Mouse (Mus musculus) intestine, postnatal 0 days (tissue): Measurements from ENCODE around the gene Ncs1. TPM values are rescaled to one million over a fixed set of nuclear protein-coding genes. Genes with fewer than 3 reads are reported as not detected.

ENCODE experiments used
- ATAC-seq: fragments of 200-750 bp; cut with Nextera tagmentation; 2 replicates; pipeline ENCODE4 v1.8.0; 2017; ENCODE audit warnings: mild to moderate bottlenecking, moderate TSS enrichment, moderate library complexity
- H3K27ac ChIP-seq: fragments of 300-500 bp; sonication (generic); 2 replicates; pipeline ENCODE4 v1.5.1; 2014; ENCODE audit warnings: mild to moderate bottlenecking, low read depth, low read length, moderate library complexity
- H3K27me3 ChIP-seq: fragments of 300-500 bp; sonication (generic); replicated peaks from 2 replicates; pipeline ENCODE4 v1.6.1; 2014; ENCODE audit warnings: low read length, mixed read lengths; ENCODE audit not compliant: control insufficient read depth, insufficient read depth
- H3K36me3 ChIP-seq: fragments of 300-500 bp; sonication (generic); 2 replicates; pipeline ENCODE4 v1.6.1; 2014; ENCODE audit warnings: mild to moderate bottlenecking, moderate library complexity; ENCODE audit not compliant: control insufficient read depth, insufficient read depth
- H3K4me1 ChIP-seq: fragments of 300-500 bp; sonication (generic); replicated peaks from 2 replicates; pipeline ENCODE4 v1.6.1; 2014; ENCODE audit warnings: antibody characterized with exemption, low read length, mixed read lengths; ENCODE audit not compliant: control insufficient read depth, insufficient read depth
- H3K4me2 ChIP-seq: fragments of 300-500 bp; sonication (generic); replicated peaks from 2 replicates; pipeline ENCODE4 v1.6.1; 2014; ENCODE audit warnings: low read depth, mild to moderate bottlenecking, moderate library complexity
- H3K4me3 ChIP-seq: fragments of 300-500 bp; sonication (generic); 2 replicates; pipeline ENCODE4 v1.5.1; 2014; ENCODE audit warnings: low read depth, low read length
- H3K9ac ChIP-seq: fragments of 300-500 bp; sonication (generic); 2 replicates; pipeline ENCODE4 v1.6.1; 2014; ENCODE audit warnings: mild to moderate bottlenecking, low read depth, low read length
- H3K9me3 ChIP-seq: fragments of 300-500 bp; sonication (generic); 2 replicates; pipeline ENCODE4 v1.6.1; 2016; ENCODE audit warnings: mixed run types; ENCODE audit not compliant: control insufficient read depth
- CTCF ChIP-seq: sonication (generic); IDR thresholded peaks from 2 replicates; pipeline ENCODE4 v1.5.1; 2016; ENCODE audit warnings: low read depth, mild to moderate bottlenecking, control low read depth, antibody characterized with exemption, moderate library complexity
- WGBS: fragments of 180-500 bp; shearing (Covaris S2); extraction: QIAGEN DNeasy Blood & Tissue Kit; methylation state at CpG from one replicate; pipeline ENCODE4 v1.1.7; 2014; 5-methylcytosine and 5-hydroxymethylcytosine counted together
- polyA plus RNA-seq: library from polyadenylated mRNA; unstranded; fragments of >200 nt; fragmentation: Nextera tagmentation; extraction: Ambion mirVana; gene quantifications from 2 replicates; pipeline ENCODE4 v1.2.1, GENCODE M21; 2015

Ncs1 gene
- polyA plus RNA-seq, 1 experiment from 2014 or later = 8.4 TPM

- H3K9me3 ChIP-seq = no peaks in the 10 kb centered on the region
- H3K36me3 ChIP-seq = no peaks in the 10 kb centered on the region
- H3K27me3 ChIP-seq = no peaks in the 10 kb centered on the region
- no peak for ATAC-seq
- H3K9ac ChIP-seq = no peak overlapping the region
- H3K4me1 ChIP-seq = 0 out of 2 replicates have a peak, but pooled peaks cover 5% of the 10 kb centered on the region
- no peak for TF ChIP-seq CTCF
- 58% methylated on average over 6 of the region's 6 CpGs for WGBS
- H3K4me3 ChIP-seq = no peak overlapping the region
- no peak overlapping the region for H3K4me2 ChIP-seq
- H3K27ac ChIP-seq = no peak overlapping the region
Observed at GRCm38 (mm10) chr2:31267447-31267846, 21.8 kb downstream of the Ncs1 start.

GRCm38 (mm10) chr2:31268631-31269030, 23.0 kb downstream of the Ncs1 start:
- no peak for ATAC-seq
- no peaks in the 10 kb centered on the region for H3K27me3 ChIP-seq
- H3K9me3 ChIP-seq = no peaks in the 10 kb centered on the region
- no peaks in the 10 kb centered on the region for H3K36me3 ChIP-seq
- WGBS = 51% methylated on average over 5 of the region's 5 CpGs
- no peak overlapping the region for H3K4me2 ChIP-seq
- no peak overlapping the region for H3K27ac ChIP-seq
- no peak overlapping the region for H3K4me3 ChIP-seq
- TF ChIP-seq CTCF = no peak
- 0 out of 2 replicates have a peak, but pooled peaks cover 5% of the 10 kb centered on the region for H3K4me1 ChIP-seq
- no peak overlapping the region for H3K9ac ChIP-seq

GRCm38 (mm10) chr2:31269188-31269587, 23.6 kb downstream of the Ncs1 start:
- no peak for TF ChIP-seq CTCF
- WGBS = 96% methylated on average over 6 of the region's 6 CpGs
- H3K4me2 ChIP-seq = no peak overlapping the region

GRCm38 (mm10) chr2:31269847-31270246, 24.2 kb downstream of the Ncs1 start:
- ATAC-seq = no peak
- H3K9ac ChIP-seq = no peak overlapping the region
- no peak overlapping the region for H3K4me3 ChIP-seq
- no peaks in the 10 kb centered on the region for H3K27me3 ChIP-seq
- no peaks in the 10 kb centered on the region for H3K9me3 ChIP-seq
- TF ChIP-seq CTCF = no peak
- H3K36me3 ChIP-seq = no peaks in the 10 kb centered on the region
- 94% methylated on average over 10 of the region's 10 CpGs for WGBS
- no peak overlapping the region for H3K4me2 ChIP-seq
- H3K4me1 ChIP-seq = no peaks in the 10 kb centered on the region
- H3K27ac ChIP-seq = no peak overlapping the region

More at GRCm38 (mm10) chr2:31269188-31269587, 23.6 kb downstream of the Ncs1 start:
- no peak for ATAC-seq
- Histone ChIP-seq H3K9me3 (no peaks in the 10 kb centered on the region), H3K9ac (no peak overlapping the region), H3K4me1 (0 out of 2 replicates have a peak, but pooled peaks cover 5% of the 10 kb centered on the region), H3K36me3 (no peaks in the 10 kb centered on the region), H3K27me3 (no peaks in the 10 kb centered on the region), H3K27ac (no peak overlapping the region), H3K4me3 (no peak overlapping the region)

GRCm38 (mm10) chr2:31270470-31270869, 24.8 kb downstream of the Ncs1 start:
- Histone ChIP-seq H3K27ac (no peak overlapping the region), H3K4me1 (no peaks in the 10 kb centered on the region), H3K9ac (no peak overlapping the region), H3K9me3 (no peaks in the 10 kb centered on the region), H3K4me2 (no peak overlapping the region), H3K4me3 (no peak overlapping the region), H3K36me3 (no peaks in the 10 kb centered on the region), H3K27me3 (no peaks in the 10 kb centered on the region)
- 91% methylated on average over 8 of the region's 8 CpGs for WGBS
- no peak for ATAC-seq
- TF ChIP-seq CTCF = no peak

- WGBS = 81% methylated on average over 1 of the region's 1 CpGs
- no peak overlapping the region for H3K9ac ChIP-seq
- no peaks in the 10 kb centered on the region for H3K9me3 ChIP-seq
- H3K27me3 ChIP-seq = no peaks in the 10 kb centered on the region
- no peak overlapping the region for H3K4me2 ChIP-seq
- no peak for ATAC-seq
- H3K27ac ChIP-seq = no peak overlapping the region
- peak; percentile 63 for TF ChIP-seq CTCF
- no peaks in the 10 kb centered on the region for H3K36me3 ChIP-seq
- H3K4me3 ChIP-seq = no peak overlapping the region
- no peaks in the 10 kb centered on the region for H3K4me1 ChIP-seq
Observed at GRCm38 (mm10) chr2:31271071-31271470, 25.4 kb downstream of the Ncs1 start.

GRCm38 (mm10) chr2:31274993-31275392, 29.4 kb downstream of the Ncs1 start:
- Histone ChIP-seq H3K4me2 (no peak overlapping the region), H3K9me3 (no peaks in the 10 kb centered on the region), H3K27ac (no peak overlapping the region), H3K9ac (no peak overlapping the region), H3K27me3 (no peaks in the 10 kb centered on the region), H3K36me3 (no peaks in the 10 kb centered on the region), H3K4me3 (no peak overlapping the region), H3K4me1 (no peaks in the 10 kb centered on the region)
- WGBS = 88% methylated on average over 6 of the region's 6 CpGs
- no peak for ATAC-seq
- no peak for TF ChIP-seq CTCF
